ENCODE assay signal across 12 mouse cellular contexts in genomic region chr7:125716724-125717123, GRCm38 (mm10). TPM values are rescaled to one million over a fixed set of nuclear protein-coding genes. Genes with fewer than 3 reads are reported as not detected.
A peak's percentile ranks its signal among the peaks of the same experiment; 100 is the strongest.
DNase-seq lines count a peak whose midpoint lies in the region; ATAC-seq and TF ChIP-seq lines count a peak whose summit lies in the region.
"Had no signal": no experiment of that assay in that cellular context is flagged by ENCODE, and none has a peak within 500 bp of the region (broad histone marks: within the 10 kb centered on the region; RNA-seq: fewer than 3 reads in every experiment).

No protein-coding gene starts in this region.

- no peak for DNase-seq in gastrocnemius, adult 2 months
- no peak for DNase-seq in gastrocnemius, adult 18-20 months (ENCODE audit: low spot score)
- DNase-seq in Muller cell, postnatal 12 days (ENCODE audit: inconsistent ontology term): peak; percentile 43
- DNase-seq in ovary, postnatal 36 days (ENCODE audit: low spot score): no peak
- DNase-seq in spleen, postnatal 36 days (ENCODE audit: low spot score in 2 of 2): no peak
- no peak for DNase-seq in adrenal gland, adult (ENCODE audit: inconsistent age in 2 of 2, low spot score in 1 of 2)
- DNase-seq: forebrain, postnatal 0 days; thymus, postnatal 4 days had no signal

- intact Hi-C loops in gastrocnemius, adult 2 months (cut with DNase I): no loop called here

- no peak for TF ChIP-seq CTCF in gastrocnemius, adult 2 months (IDR thresholded peaks at IDR 0.05)

- peaks cover 61% of the 10 kb centered on the region for H3K4me1 ChIP-seq in heart, embryonic 16.5 days (ENCODE audit: control insufficient read depth, insufficient read depth, low read length)
- peaks cover 17% of the 10 kb centered on the region for H3K4me1 ChIP-seq in lung, embryonic 16.5 days (replicated peaks; ENCODE audit: control insufficient read depth, insufficient read depth, low read length)
- H3K4me1 ChIP-seq: liver, embryonic 12.5 days had no signal

- no peaks in the 10 kb centered on the region for H3K9me3 ChIP-seq in heart, embryonic 16.5 days (replicated peaks; ENCODE audit: control insufficient read depth, low read length)
- H3K9me3 ChIP-seq in lung, embryonic 16.5 days (ENCODE audit: control insufficient read depth, low read length): no peaks in the 10 kb centered on the region
- H3K9me3 ChIP-seq: liver, embryonic 12.5 days had no signal

- H3K36me3 ChIP-seq in heart, embryonic 16.5 days (ENCODE audit: control insufficient read depth, insufficient read depth): no peaks in the 10 kb centered on the region
- no peaks in the 10 kb centered on the region for H3K36me3 ChIP-seq in lung, embryonic 16.5 days (ENCODE audit: control insufficient read depth, insufficient read depth, low read length)

- ATAC-seq in heart, embryonic 16.5 days (replicated peaks; ENCODE audit: extremely low read depth, insufficient read depth, low FRiP score): peak; percentile 71
- peak; percentile 83 for ATAC-seq in lung, embryonic 16.5 days (ENCODE audit: low read depth)
- ATAC-seq: forebrain, postnatal 0 days; liver, embryonic 12.5 days had no signal

- 11% methylated on average over 2 of the region's 2 CpGs for WGBS in heart, embryonic 16.5 days
- 51% methylated on average over 2 of the region's 2 CpGs for WGBS in lung, embryonic 16.5 days

- no peaks in the 10 kb centered on the region for H3K27me3 ChIP-seq in heart, embryonic 16.5 days (ENCODE audit: control insufficient read depth, insufficient read depth, low read length)
- H3K27me3 ChIP-seq in lung, embryonic 16.5 days (ENCODE audit: control insufficient read depth, insufficient read depth, low read depth, low read length): no peaks in the 10 kb centered on the region
- H3K27me3 ChIP-seq: liver, embryonic 12.5 days had no signal

- no peak overlapping the region for H3K9ac ChIP-seq in heart, embryonic 16.5 days (ENCODE audit: low read length)
- no peak overlapping the region for H3K9ac ChIP-seq in lung, embryonic 16.5 days (ENCODE audit: low read length)
- H3K9ac ChIP-seq: forebrain, postnatal 0 days; hindbrain, embryonic 14.5 days; liver, embryonic 12.5 days had no signal

- peak overlapping the region; percentile 1; the same call in 1 of the 2 replicates for H3K4me2 ChIP-seq in heart, embryonic 16.5 days (ENCODE audit: low read depth, low read length)
- no peak overlapping the region for H3K4me2 ChIP-seq in lung, embryonic 16.5 days (ENCODE audit: low read depth, low read length)
- H3K4me2 ChIP-seq: hindbrain, embryonic 14.5 days; liver, embryonic 12.5 days had no signal

- H3K4me3 ChIP-seq in gastrocnemius, adult 2 months: no peak overlapping the region
- H3K4me3 ChIP-seq in heart, embryonic 16.5 days (ENCODE audit: low read length): no peak overlapping the region
- no peak overlapping the region for H3K4me3 ChIP-seq in lung, embryonic 16.5 days (ENCODE audit: low read length)
- H3K4me3 ChIP-seq: liver, embryonic 12.5 days had no signal

- peak overlapping the region; percentile 21; the same call in 1 of the 2 replicates for H3K27ac ChIP-seq in gastrocnemius, adult 2 months
- H3K27ac ChIP-seq in heart, embryonic 16.5 days (ENCODE audit: low read length): peak overlapping the region; percentile 91
- peak overlapping the region; percentile 58 for H3K27ac ChIP-seq in lung, embryonic 16.5 days (ENCODE audit: low read length)
- H3K27ac ChIP-seq: hindbrain, embryonic 14.5 days; liver, embryonic 12.5 days had no signal

RNA-seq across cellular contexts. Expression of gene D430042O09Rik, which starts 9.0 kb away (rescaled TPM):
- 1 to 10 TPM; 5.3 to 6.2 TPM for total RNA-seq in gastrocnemius, adult 2 months (2021)
- total RNA-seq in gastrocnemius, adult 18-20 months (2021): 1 to 10 TPM; 7.0 to 7.1 TPM
- polyA plus RNA-seq in heart, embryonic 16.5 days (2015; fragmentation: Nextera tagmentation; extraction: Ambion mirVana): 7.9 and 8.0 TPM in 2 replicates
- 10.3 and 13.0 TPM in 2 replicates for polyA plus RNA-seq in lung, embryonic 16.5 days (2015; fragmentation: Nextera tagmentation; extraction: Ambion mirVana)

RNA-seq across cellular contexts. Expression of gene Gtf3c1, which starts 9.1 kb away (rescaled TPM):
- total RNA-seq in gastrocnemius, adult 2 months (2021): 10 to 100 TPM; 34.1 TPM
- 10 to 100 TPM; 27.9 to 32.2 TPM for total RNA-seq in gastrocnemius, adult 18-20 months (2021)
- polyA plus RNA-seq in heart, embryonic 16.5 days (2015; fragmentation: Nextera tagmentation; extraction: Ambion mirVana): 25.8 and 32.4 TPM in 2 replicates
- 29.5 and 30.5 TPM in 2 replicates for polyA plus RNA-seq in lung, embryonic 16.5 days (2015; fragmentation: Nextera tagmentation; extraction: Ambion mirVana)

Comparison
In these comparisons a context has a peak if more than half of its experiments do, and no peak if none do; other contexts are left out.
1. H3K27ac ChIP-seq: peak in every context shown above with its lines; median percentile 91 in heart, embryonic 16.5 days; 58 in lung, embryonic 16.5 days; 21 in gastrocnemius, adult 2 months.